Mouse (Mus musculus): ENCODE data around the gene Bcl9l. TPM values are rescaled to one million over a fixed set of nuclear protein-coding genes. Genes with fewer than 3 reads are reported as not detected.

Bcl9l gene
- polyA plus RNA-seq, 1 experiment from 2014 or later = 7.3 TPM

- H3K27ac ChIP-seq = peak overlapping the region; percentile 80
- no peak for DNase-seq (ENCODE audit: low spot score)
These were observed 12.5 kb downstream of the Bcl9l start for GRCm38 (mm10) chr9:44494863-44495809.

GRCm38 (mm10) chr9:44495810-44496344 lies 13.3 kb downstream of the Bcl9l start:
- Histone ChIP-seq H3K36me3 (peaks cover 5% of the 10 kb centered on the region; the same call in 1 of the 2 replicates), H3K27me3 (ENCODE audit: insufficient read depth, poor library complexity, severe bottlenecking) (peaks cover 27% of the 10 kb centered on the region), H3K27ac (peak overlapping the region; percentile 80; the same call in 1 of the 2 replicates), H3K4me3 (no peak overlapping the region), H3K9me3 (no peaks in the 10 kb centered on the region), H3K4me1 (replicated peaks) (peaks cover 96% of the 10 kb centered on the region)
- DNase-seq (ENCODE audit: low spot score) = no peak
- 87% methylated on average over 10 of the region's 10 CpGs for WGBS

More at GRCm38 (mm10) chr9:44494863-44495809, 12.5 kb downstream of the Bcl9l start:
- Histone ChIP-seq H3K36me3 (0 out of 2 replicates have a peak, but pooled peaks cover 2% of the 10 kb centered on the region), H3K4me3 (0 out of 2 replicates have a peak overlapping the region, but pooled peaks have one; percentile 30), H3K4me1 (replicated peaks) (peaks cover 96% of the 10 kb centered on the region), H3K9me3 (no peaks in the 10 kb centered on the region), H3K27me3 (ENCODE audit: insufficient read depth, poor library complexity, severe bottlenecking) (peaks cover 21% of the 10 kb centered on the region; the same call in 1 of the 2 replicates)
- 47% methylated on average over 9 of the region's 9 CpGs for WGBS

- DNase-seq (ENCODE audit: low spot score) = no peak
- Histone ChIP-seq H3K27me3 (ENCODE audit: insufficient read depth, poor library complexity, severe bottlenecking) (peaks cover 36% of the 10 kb centered on the region), H3K4me3 (no peak overlapping the region), H3K9me3 (no peaks in the 10 kb centered on the region), H3K4me1 (replicated peaks) (peaks cover 97% of the 10 kb centered on the region), H3K36me3 (peaks cover 15% of the 10 kb centered on the region), H3K27ac (peak overlapping the region; percentile 35)
- WGBS = 51% methylated on average over 12 of the region's 12 CpGs
These were observed 14.3 kb downstream of the Bcl9l start for GRCm38 (mm10) chr9:44496803-44497461.

- Histone ChIP-seq H3K27ac (peak overlapping the region; percentile 87), H3K9me3 (no peaks in the 10 kb centered on the region), H3K4me3 (peak overlapping the region; percentile 61), H3K4me1 (replicated peaks) (peaks cover 90% of the 10 kb centered on the region), H3K27me3 (ENCODE audit: insufficient read depth, poor library complexity, severe bottlenecking) (peaks cover 36% of the 10 kb centered on the region), H3K36me3 (peaks cover 12% of the 10 kb centered on the region)
- 3% methylated on average over 11 of the region's 11 CpGs for WGBS
- peak; percentile 47 for DNase-seq (ENCODE audit: low spot score)
These were observed 15.2 kb downstream of the Bcl9l start for GRCm38 (mm10) chr9:44497624-44498377.

- Histone ChIP-seq H3K27me3 (ENCODE audit: insufficient read depth, poor library complexity, severe bottlenecking) (peaks cover 36% of the 10 kb centered on the region), H3K36me3 (peaks cover 20% of the 10 kb centered on the region), H3K4me3 (peak overlapping the region; percentile 61), H3K9me3 (no peaks in the 10 kb centered on the region), H3K27ac (peak overlapping the region; percentile 87), H3K4me1 (replicated peaks) (peaks cover 81% of the 10 kb centered on the region)
- under 1% methylated on average over 59 of the region's 59 CpGs for WGBS
- DNase-seq (ENCODE audit: low spot score) = peak; percentile 86
These were observed 16.1 kb downstream of the Bcl9l start for GRCm38 (mm10) chr9:44498421-44499355.

- Histone ChIP-seq H3K9me3 (no peaks in the 10 kb centered on the region), H3K27me3 (ENCODE audit: insufficient read depth, poor library complexity, severe bottlenecking) (peaks cover 36% of the 10 kb centered on the region), H3K36me3 (peaks cover 20% of the 10 kb centered on the region), H3K4me3 (peak overlapping the region; percentile 61), H3K4me1 (replicated peaks) (peaks cover 73% of the 10 kb centered on the region), H3K27ac (peak overlapping the region; percentile 87)
- 9% methylated on average over 20 of the region's 20 CpGs for WGBS
- DNase-seq (ENCODE audit: low spot score) = peak; percentile 36
These were observed 16.9 kb downstream of the Bcl9l start for GRCm38 (mm10) chr9:44499356-44500162.

- no peak for DNase-seq (ENCODE audit: low spot score)
- Histone ChIP-seq H3K9me3 (no peaks in the 10 kb centered on the region), H3K4me3 (peak overlapping the region; percentile 61), H3K27me3 (ENCODE audit: insufficient read depth, poor library complexity, severe bottlenecking) (peaks cover 36% of the 10 kb centered on the region), H3K27ac (peak overlapping the region; percentile 87), H3K4me1 (replicated peaks) (peaks cover 70% of the 10 kb centered on the region), H3K36me3 (peaks cover 25% of the 10 kb centered on the region)
- 33% methylated on average over 5 of the region's 5 CpGs for WGBS
These were observed 17.5 kb downstream of the Bcl9l start for GRCm38 (mm10) chr9:44500163-44500533.

GRCm38 (mm10) chr9:44500638-44501175 lies 18.1 kb downstream of the Bcl9l start:
- Histone ChIP-seq H3K27me3 (ENCODE audit: insufficient read depth, poor library complexity, severe bottlenecking) (peaks cover 36% of the 10 kb centered on the region), H3K4me3 (peak overlapping the region; percentile 61; the same call in 1 of the 2 replicates), H3K27ac (peak overlapping the region; percentile 19; the same call in 1 of the 2 replicates), H3K4me1 (replicated peaks) (peaks cover 69% of the 10 kb centered on the region), H3K36me3 (peaks cover 31% of the 10 kb centered on the region), H3K9me3 (no peaks in the 10 kb centered on the region)
- no peak for DNase-seq (ENCODE audit: low spot score)
- 42% methylated on average over 8 of the region's 8 CpGs for WGBS

GRCm38 (mm10) chr9:44501206-44501879 lies 18.7 kb downstream of the Bcl9l start:
- Histone ChIP-seq H3K27me3 (ENCODE audit: insufficient read depth, poor library complexity, severe bottlenecking) (peaks cover 35% of the 10 kb centered on the region), H3K36me3 (peaks cover 37% of the 10 kb centered on the region), H3K9me3 (no peaks in the 10 kb centered on the region), H3K4me1 (replicated peaks) (peaks cover 70% of the 10 kb centered on the region), H3K27ac (peak overlapping the region; percentile 45; the same call in 1 of the 2 replicates), H3K4me3 (peak overlapping the region; percentile 10; the same call in 1 of the 2 replicates)
- WGBS = 46% methylated on average over 10 of the region's 10 CpGs
- DNase-seq (ENCODE audit: low spot score) = peak; percentile 38

GRCm38 (mm10) chr9:44502006-44502405 lies 19.4 kb downstream of the Bcl9l start:
- peak; percentile 81 for DNase-seq (ENCODE audit: low spot score)
- Histone ChIP-seq H3K36me3 (peaks cover 44% of the 10 kb centered on the region), H3K4me3 (peak overlapping the region; percentile 10; the same call in 1 of the 2 replicates), H3K4me1 (replicated peaks) (peaks cover 63% of the 10 kb centered on the region), H3K9me3 (no peaks in the 10 kb centered on the region), H3K27me3 (ENCODE audit: insufficient read depth, poor library complexity, severe bottlenecking) (peaks cover 28% of the 10 kb centered on the region), H3K27ac (0 out of 2 replicates have a peak overlapping the region, but pooled peaks have one; percentile 45)
- whole genome bisulfite sequencing = 2% methylated on average over 4 of the region's 4 CpGs

All from hindbrain, embryonic 10.5 days (tissue).